Mouse (Mus musculus): Measurements from ENCODE around the gene Apeh. TPM values are rescaled to one million over a fixed set of nuclear protein-coding genes. Genes with fewer than 3 reads are reported as not detected.

Gene Apeh
- total and polyA plus RNA-seq, 3 experiments, result 69.0 to 76.1 TPM; not detected in 1

GRCm38 (mm10) chr9:108106090-108106489 lies 11.7 kb upstream of the Apeh start:
- Histone ChIP-seq H3K27ac (ENCODE audit: control insufficient read depth, low read depth, low read length) (no peak overlapping the region), H3K27me3 (ENCODE audit: control insufficient read depth in 1 of 2, insufficient read depth in 2 of 2, low read length in 2 of 2) (no peaks in the 10 kb centered on the region), H3K36me3 (ENCODE audit: control insufficient read depth in 1 of 2, insufficient read depth in 2 of 2, low read length in 2 of 2) (peaks cover 0 to 9% of the 10 kb centered on the region in 2 experiments; a peak in 2 of 4 replicates), H3K9me3 (replicated peaks; ENCODE audit: insufficient read depth, low read length) (no peaks in the 10 kb centered on the region), H3K4me1 (ENCODE audit: control insufficient read depth in 1 of 2, insufficient read depth in 2 of 2, low read length in 2 of 2) (peaks cover 0 to 16% of the 10 kb centered on the region in 2 experiments; a peak in 2 of 4 replicates), H3K79me2 (ENCODE audit: control insufficient read depth, insufficient read depth, low read length, poor library complexity) (peaks cover 22% of the 10 kb centered on the region), H3K9ac (ENCODE audit: control insufficient read depth, low read depth, low read length, poor library complexity, severe bottlenecking) (peak overlapping the region; percentile 79), H3K4me3 (ENCODE audit: control insufficient read depth in 1 of 2, insufficient read depth in 1 of 2, low read depth in 2 of 2, low read length in 2 of 2) (peak overlapping the region in 1 of 2 experiments; percentile 68; a peak in 2 of 4 replicates)
- no peak for TF ChIP-seq MAFK (IDR thresholded peaks at IDR 0.05; ENCODE audit: borderline replicate concordance, low read depth, low read length)
- TF ChIP-seq UBTF (IDR thresholded peaks at IDR 0.05; ENCODE audit: borderline replicate concordance, insufficient read depth, low read depth, low read length), result no peak
- no peak for TF ChIP-seq POLR2AphosphoS5 (IDR thresholded peaks at IDR 0.05; ENCODE audit: borderline replicate concordance, low read depth, low read length)
- TF ChIP-seq CTCF (IDR thresholded peaks at IDR 0.05 in 2 of 3, conservative IDR thresholded peaks at IDR 0.05 in 1 of 3; ENCODE audit: control insufficient read depth in 1 of 3, insufficient read depth in 1 of 3, low read depth in 2 of 3, low read length in 3 of 3, poor library complexity in 1 of 3, severe bottlenecking in 1 of 3), result peak; percentile 37 to 67 (median 48)
- no peak for TF ChIP-seq NELFE (IDR thresholded peaks at IDR 0.05; ENCODE audit: low read depth, low read length)
- TF ChIP-seq MAX (IDR thresholded peaks at IDR 0.05; ENCODE audit: low read length), result no peak
- no peak for TF ChIP-seq USF2 (IDR thresholded peaks at IDR 0.05; ENCODE audit: borderline replicate concordance in 1 of 2, insufficient read depth in 1 of 2, low read depth in 1 of 2, low read length in 2 of 2)
- DNase-seq (ENCODE audit: low read depth, low spot score), result no peak

GRCm38 (mm10) chr9:108105549-108105863 lies 11.1 kb upstream of the Apeh start:
- TF ChIP-seq TCF12 (IDR thresholded peaks at IDR 0.05; ENCODE audit: low read depth, low read length) (no peak), KAT2A (conservative IDR thresholded peaks at IDR 0.05; ENCODE audit: low read depth, low read length) (no peak), USF2 (IDR thresholded peaks at IDR 0.05; ENCODE audit: borderline replicate concordance in 1 of 2, insufficient read depth in 1 of 2, low read depth in 1 of 2, low read length in 2 of 2) (no peak), NELFE (IDR thresholded peaks at IDR 0.05; ENCODE audit: low read depth, low read length) (no peak), UBTF (IDR thresholded peaks at IDR 0.05; ENCODE audit: borderline replicate concordance, insufficient read depth, low read depth, low read length) (no peak), ZKSCAN1 (IDR thresholded peaks at IDR 0.05; ENCODE audit: low read depth, low read length) (no peak), TAL1 (IDR thresholded peaks at IDR 0.05; ENCODE audit: low read length) (no peak), MAX (IDR thresholded peaks at IDR 0.05; ENCODE audit: low read length) (peak; percentile 19; the same call in 1 of the 2 replicates), POLR2A (IDR thresholded peaks at IDR 0.05; ENCODE audit: control insufficient read depth in 1 of 2, insufficient read depth in 1 of 2, low read depth in 1 of 2, low read length in 2 of 2, poor library complexity in 1 of 2) (no peak)
- peaks cover 0 to 9% of the 10 kb centered on the region in 2 experiments; a peak in 2 of 4 replicates for H3K36me3 ChIP-seq (ENCODE audit: control insufficient read depth in 1 of 2, insufficient read depth in 2 of 2, low read length in 2 of 2)
- DNase-seq (ENCODE audit: low read depth, low spot score), result peak; percentile 40
- H3K9ac ChIP-seq (ENCODE audit: control insufficient read depth, low read depth, low read length, poor library complexity, severe bottlenecking), result peak overlapping the region; percentile 79
- no peaks in the 10 kb centered on the region for H3K9me3 ChIP-seq (replicated peaks; ENCODE audit: insufficient read depth, low read length)
- H3K79me2 ChIP-seq (ENCODE audit: control insufficient read depth, insufficient read depth, low read length, poor library complexity), result peaks cover 22% of the 10 kb centered on the region
- H3K27ac ChIP-seq (ENCODE audit: control insufficient read depth, low read depth, low read length), result peak overlapping the region; percentile 53; the same call in 1 of the 2 replicates
- H3K27me3 ChIP-seq (ENCODE audit: control insufficient read depth in 1 of 2, insufficient read depth in 2 of 2, low read length in 2 of 2), result no peaks in the 10 kb centered on the region
- peak overlapping the region; percentile 49 to 68 for H3K4me3 ChIP-seq (ENCODE audit: control insufficient read depth in 1 of 2, insufficient read depth in 1 of 2, low read depth in 2 of 2, low read length in 2 of 2)
- H3K4me1 ChIP-seq (ENCODE audit: control insufficient read depth in 1 of 2, insufficient read depth in 2 of 2, low read length in 2 of 2), result peaks cover 0 to 16% of the 10 kb centered on the region in 2 experiments; a peak in 2 of 4 replicates
